Mouse (Mus musculus) liver, embryonic 15.5 days (tissue): ENCODE measurements around the gene Ttc23l. TPM values are rescaled to one million over a fixed set of nuclear protein-coding genes. Genes with fewer than 3 reads are reported as not detected.
"Not testable (repeated sequence)": the region's sequence is repeated elsewhere in the genome, so short reads cannot be mapped to it uniquely, and the experiment has no call there.

Experiments
- ATAC-seq: fragments of 200-750 bp; cut with Nextera tagmentation; 2 replicates; pipeline ENCODE4 v1.8.0; 2017; ENCODE audit warnings: moderate number of reproducible peaks, mild to moderate bottlenecking, moderate library complexity; ENCODE audit not compliant: insufficient read depth
- H3K27ac ChIP-seq: fragments of 300-500 bp; sonication (generic); replicated peaks from 2 replicates; pipeline ENCODE4 v1.5.1; 2015; ENCODE audit warnings: mild to moderate bottlenecking, inconsistent platforms
- H3K27me3 ChIP-seq: fragments of 300-500 bp; sonication (generic); 2 replicates; pipeline ENCODE4 v1.6.1; 2015; ENCODE audit warnings: mild to moderate bottlenecking, inconsistent platforms
- H3K36me3 ChIP-seq: fragments of 300-500 bp; sonication (generic); replicated peaks from 2 replicates; pipeline ENCODE4 v1.6.1; 2015; ENCODE audit warnings: moderate library complexity, mild to moderate bottlenecking, inconsistent platforms
- H3K4me1 ChIP-seq: fragments of 300-500 bp; sonication (generic); replicated peaks from 2 replicates; pipeline ENCODE4 v1.6.1; 2015; ENCODE audit warnings: inconsistent platforms
- H3K4me2 ChIP-seq: fragments of 300-500 bp; sonication (generic); 2 replicates; pipeline ENCODE4 v1.6.1; 2015; ENCODE audit warnings: moderate library complexity, mild to moderate bottlenecking, inconsistent platforms
- H3K4me3 ChIP-seq: fragments of 300-500 bp; sonication (generic); replicated peaks from 2 replicates; pipeline ENCODE4 v1.5.1; 2015; ENCODE audit warnings: mild to moderate bottlenecking, inconsistent platforms
- H3K9ac ChIP-seq: fragments of 300-500 bp; sonication (generic); 2 replicates; pipeline ENCODE4 v1.6.1; 2015; ENCODE audit warnings: moderate library complexity, mild to moderate bottlenecking, inconsistent platforms
- H3K9me3 ChIP-seq: fragments of 300-500 bp; sonication (generic); replicated peaks from 2 replicates; pipeline ENCODE4 v1.6.1; 2016; ENCODE audit warnings: inconsistent platforms
- WGBS: fragments of 180-500 bp; shearing (Covaris S2); methylation state at CpG from one replicate; pipeline ENCODE4 v1.1.7; 2015; ENCODE audit warnings: mixed read lengths; ENCODE audit not compliant: insufficient replicate concordance; 5-methylcytosine and 5-hydroxymethylcytosine counted together
- polyA plus RNA-seq: library from polyadenylated mRNA; unstranded; fragments of >200 nt; fragmentation: Nextera tagmentation; extraction: Ambion mirVana; gene quantifications from 2 replicates; pipeline ENCODE4 v1.2.1, GENCODE M21; 2015

Gene Ttc23l
- polyA plus RNA-seq, 1 experiment from 2014 or later = not detected

- Histone ChIP-seq H3K36me3 (no peaks in the 10 kb centered on the region), H3K4me3 (no peak overlapping the region), H3K9ac (no peak overlapping the region), H3K27me3 (no peaks in the 10 kb centered on the region), H3K9me3 (no peaks in the 10 kb centered on the region), H3K4me2 (no peak overlapping the region), H3K27ac (no peak overlapping the region), H3K4me1 (no peaks in the 10 kb centered on the region)
- WGBS = 60% methylated on average over 11 of the region's 11 CpGs
- ATAC-seq = no peak
Measured at GRCm38 (mm10) chr15:10506099-10506498, 52.4 kb downstream of the Ttc23l start.

DNA sequence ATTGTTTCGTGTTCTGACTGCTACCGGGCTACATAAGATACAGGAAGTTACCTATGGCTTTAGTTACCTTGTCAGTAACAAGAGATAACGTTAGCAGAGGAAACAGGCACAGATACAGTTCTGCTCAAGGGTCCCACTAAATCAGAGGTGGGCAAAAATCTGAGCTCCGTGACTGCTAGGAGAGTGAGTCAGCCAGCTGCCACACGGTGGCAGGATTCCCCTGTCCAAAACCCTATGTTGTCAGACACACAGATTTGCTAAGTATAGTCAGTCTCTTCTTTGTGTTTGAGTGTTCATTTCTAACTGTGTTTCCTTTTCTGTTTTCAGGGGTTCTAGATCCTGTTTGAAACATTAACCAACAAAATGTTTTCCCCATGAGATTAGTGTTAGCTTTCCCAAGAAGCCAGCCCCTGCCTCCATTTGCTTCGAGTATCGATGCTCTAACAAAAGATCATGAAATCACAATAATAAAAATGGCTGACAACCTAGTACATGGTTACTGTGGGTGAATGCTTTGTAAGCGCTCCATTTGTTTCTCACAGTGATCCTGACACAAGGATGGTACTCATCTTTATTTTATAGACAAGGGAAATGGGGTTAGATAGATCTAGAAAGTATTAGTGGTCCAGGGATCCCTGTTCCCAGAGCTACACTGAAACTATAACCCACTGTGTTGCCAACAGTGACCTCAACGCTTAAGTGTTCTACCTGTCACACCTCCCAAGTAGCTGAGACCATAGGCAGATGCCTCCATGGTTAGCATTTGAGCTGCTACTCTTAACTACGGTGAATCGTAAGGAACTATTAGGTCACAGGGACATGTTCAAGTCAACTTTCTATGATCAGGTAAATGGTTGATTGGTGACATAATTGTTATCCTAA, 57.4 kb downstream of the Ttc23l start:
- Histone ChIP-seq H3K9ac (no peak overlapping the region), H3K4me3 (no peak overlapping the region), H3K4me2 (no peak overlapping the region), H3K36me3 (peaks cover 3% of the 10 kb centered on the region), H3K9me3 (no peaks in the 10 kb centered on the region), H3K27ac (no peak overlapping the region), H3K4me1 (no peaks in the 10 kb centered on the region), H3K27me3 (no peaks in the 10 kb centered on the region)
- ATAC-seq = no peak
- WGBS = 46% methylated on average over 11 of the region's 11 CpGs

DNA sequence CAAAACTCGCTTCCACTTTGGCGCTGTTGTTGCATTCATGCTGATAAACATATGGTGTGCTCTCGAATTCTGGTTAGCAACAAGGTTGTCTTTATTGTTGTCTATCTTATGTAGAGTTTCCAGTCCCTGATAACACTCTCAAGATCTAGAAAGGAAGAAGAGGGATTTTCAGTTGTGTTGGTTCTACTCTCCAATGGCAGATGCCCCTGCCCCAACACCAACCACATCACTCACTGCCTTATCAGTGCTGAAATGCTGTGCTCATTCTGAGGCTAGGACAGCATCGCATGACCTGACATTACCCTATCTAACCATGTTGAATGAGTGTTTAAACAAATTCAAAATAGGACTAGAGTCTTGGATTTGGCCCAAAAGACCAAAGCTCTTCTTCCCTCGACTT, 58.4 kb downstream of the Ttc23l start:
- 42% methylated on average over 5 of the region's 5 CpGs for WGBS
- ATAC-seq = no peak
- H3K27me3 ChIP-seq = no peaks in the 10 kb centered on the region

DNA sequence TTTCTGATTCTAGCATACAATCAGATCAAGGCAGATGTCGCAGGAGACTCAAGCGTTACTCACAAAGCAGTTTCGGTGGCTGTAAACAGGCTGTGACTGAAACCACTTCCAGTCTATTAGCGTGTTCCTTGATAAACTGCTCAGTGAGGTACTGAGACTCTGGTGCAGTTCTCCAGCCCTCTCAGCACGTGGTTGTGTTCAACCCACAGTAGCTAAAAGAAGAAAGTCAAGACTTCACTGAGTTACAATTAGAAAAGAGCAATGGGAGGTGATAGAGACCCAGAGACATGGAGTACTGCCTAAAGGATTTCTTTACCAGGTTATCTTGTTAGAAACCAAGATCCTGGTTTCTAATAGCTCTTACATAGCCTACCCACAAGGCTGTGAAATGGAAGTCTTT, 58.9 kb downstream of the Ttc23l start:
- no peaks in the 10 kb centered on the region for H3K9me3 ChIP-seq
- peaks cover 7% of the 10 kb centered on the region for H3K36me3 ChIP-seq
- no peak overlapping the region for H3K4me2 ChIP-seq
- 56% methylated on average over 5 of the region's 5 CpGs for WGBS
- H3K27me3 ChIP-seq = no peaks in the 10 kb centered on the region
- H3K4me1 ChIP-seq = no peaks in the 10 kb centered on the region
- H3K4me3 ChIP-seq = no peak overlapping the region
- ATAC-seq = no peak
- no peak overlapping the region for H3K9ac ChIP-seq
- H3K27ac ChIP-seq = no peak overlapping the region

More for the DNA sequence above, 58.4 kb downstream of the Ttc23l start:
- H3K9ac ChIP-seq = no peak overlapping the region
- no peak overlapping the region for H3K27ac ChIP-seq
- H3K36me3 ChIP-seq = peaks cover 7% of the 10 kb centered on the region
- no peaks in the 10 kb centered on the region for H3K9me3 ChIP-seq
- H3K4me3 ChIP-seq = no peak overlapping the region
- H3K4me2 ChIP-seq = no peak overlapping the region
- H3K4me1 ChIP-seq = no peaks in the 10 kb centered on the region

DNA sequence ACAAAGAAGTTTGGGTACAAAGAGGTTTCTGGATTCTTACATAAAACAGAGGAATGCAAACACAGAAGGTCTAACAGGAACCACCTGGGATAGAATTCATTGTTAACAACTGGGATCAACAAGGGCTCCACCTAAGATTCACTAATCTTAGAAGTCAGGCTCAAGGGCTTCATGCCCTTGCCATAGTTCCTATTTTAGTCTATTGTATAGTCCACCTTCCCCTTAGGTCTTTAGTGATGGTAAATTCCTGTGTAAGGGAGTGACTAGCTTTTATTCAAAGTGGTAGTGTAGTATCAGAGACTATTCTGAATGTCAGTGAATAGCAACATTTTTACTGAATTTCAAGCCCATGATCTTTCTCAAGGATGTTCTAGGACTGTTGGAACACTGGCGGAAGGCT, 61.8 kb downstream of the Ttc23l start:
- not testable (repeated sequence) for H3K27me3 ChIP-seq, ATAC-seq, H3K4me3 ChIP-seq, H3K9me3 ChIP-seq, H3K4me2 ChIP-seq, H3K9ac ChIP-seq, H3K27ac ChIP-seq, H3K4me1 ChIP-seq
- 92% methylated on average over 1 of the region's 1 CpGs for WGBS
- H3K36me3 ChIP-seq = peaks cover 22% of the 10 kb centered on the region

- WGBS = 81% methylated on average over 11 of the region's 11 CpGs
- no peak overlapping the region for H3K9ac ChIP-seq
- H3K4me3 ChIP-seq = no peak overlapping the region
- no peak overlapping the region for H3K27ac ChIP-seq
- H3K9me3 ChIP-seq = no peaks in the 10 kb centered on the region
- no peaks in the 10 kb centered on the region for H3K27me3 ChIP-seq
- H3K4me2 ChIP-seq = no peak overlapping the region
- no peaks in the 10 kb centered on the region for H3K4me1 ChIP-seq
- peaks cover 26% of the 10 kb centered on the region for H3K36me3 ChIP-seq
- ATAC-seq = no peak
Measured at GRCm38 (mm10) chr15:10495944-10496343, 62.5 kb downstream of the Ttc23l start.

DNA sequence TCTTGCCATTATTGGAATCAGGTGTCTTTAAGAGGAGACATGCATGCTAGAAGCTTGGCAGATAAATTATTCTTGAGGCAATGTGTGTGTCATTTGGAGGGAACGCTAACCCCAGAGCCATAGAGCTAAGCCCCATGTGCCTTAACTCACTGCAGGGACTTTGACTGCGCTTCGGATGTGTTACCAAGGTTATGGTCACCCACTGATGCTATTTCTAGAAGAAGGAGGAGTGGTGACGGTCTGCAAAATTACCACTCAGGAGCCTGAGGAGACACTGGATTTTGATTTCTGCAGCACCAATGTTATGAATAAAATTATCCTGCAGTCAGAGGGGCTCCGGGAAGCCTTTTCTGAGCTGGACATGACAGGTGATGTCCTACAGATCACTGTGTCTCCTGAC, 68.4 kb downstream of the Ttc23l start:
- Histone ChIP-seq H3K4me3 (no peak overlapping the region), H3K36me3 (peaks cover 41% of the 10 kb centered on the region), H3K4me2 (no peak overlapping the region), H3K4me1 (peaks cover 12% of the 10 kb centered on the region), H3K9ac (no peak overlapping the region), H3K27me3 (no peaks in the 10 kb centered on the region), H3K9me3 (no peaks in the 10 kb centered on the region), H3K27ac (no peak overlapping the region)
- 87% methylated on average over 5 of the region's 5 CpGs for WGBS
- ATAC-seq = no peak

DNA sequence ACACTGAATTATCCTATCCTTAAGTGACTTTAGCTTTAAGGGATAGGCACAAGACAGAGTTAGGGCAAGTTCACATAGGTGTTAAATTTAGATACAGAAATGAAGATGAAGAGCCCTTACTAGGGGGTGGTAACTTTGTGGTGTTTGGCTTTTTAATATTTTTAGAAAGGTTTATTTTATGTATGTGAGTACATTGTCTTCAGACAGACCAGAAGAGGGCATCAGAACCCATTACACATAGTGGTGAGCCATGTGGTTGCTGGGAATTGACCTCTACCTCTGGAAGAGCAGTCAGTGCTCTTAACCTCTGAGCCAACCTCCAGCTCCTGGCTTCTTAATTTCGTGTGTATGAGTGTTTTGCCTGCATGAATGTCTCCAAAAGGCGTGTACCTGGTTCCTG, 71.2 kb downstream of the Ttc23l start:
- 38% methylated on average over 2 of the region's 2 CpGs for WGBS
- H3K27ac ChIP-seq = no peak overlapping the region
- H3K4me1 ChIP-seq = peaks cover 23% of the 10 kb centered on the region
- no peaks in the 10 kb centered on the region for H3K9me3 ChIP-seq
- H3K4me3 ChIP-seq = peak overlapping the region; percentile 79
- ATAC-seq = no peak
- H3K36me3 ChIP-seq = peaks cover 40% of the 10 kb centered on the region
- H3K9ac ChIP-seq = 0 out of 2 replicates have a peak overlapping the region, but pooled peaks have one; percentile 5
- no peaks in the 10 kb centered on the region for H3K27me3 ChIP-seq
- peak overlapping the region; percentile 80 for H3K4me2 ChIP-seq

- Histone ChIP-seq H3K9ac (peak overlapping the region; percentile 84), H3K4me2 (peak overlapping the region; percentile 80), H3K36me3 (peaks cover 40% of the 10 kb centered on the region), H3K9me3 (no peaks in the 10 kb centered on the region), H3K4me3 (peak overlapping the region; percentile 79), H3K27me3 (no peaks in the 10 kb centered on the region), H3K27ac (peak overlapping the region; percentile 72), H3K4me1 (peaks cover 23% of the 10 kb centered on the region)
- ATAC-seq = peak; percentile 45
- 1% methylated on average over 18 of the region's 18 CpGs for WGBS
Measured at GRCm38 (mm10) chr15:10486365-10486839, 72.1 kb downstream of the Ttc23l start.

DNA sequence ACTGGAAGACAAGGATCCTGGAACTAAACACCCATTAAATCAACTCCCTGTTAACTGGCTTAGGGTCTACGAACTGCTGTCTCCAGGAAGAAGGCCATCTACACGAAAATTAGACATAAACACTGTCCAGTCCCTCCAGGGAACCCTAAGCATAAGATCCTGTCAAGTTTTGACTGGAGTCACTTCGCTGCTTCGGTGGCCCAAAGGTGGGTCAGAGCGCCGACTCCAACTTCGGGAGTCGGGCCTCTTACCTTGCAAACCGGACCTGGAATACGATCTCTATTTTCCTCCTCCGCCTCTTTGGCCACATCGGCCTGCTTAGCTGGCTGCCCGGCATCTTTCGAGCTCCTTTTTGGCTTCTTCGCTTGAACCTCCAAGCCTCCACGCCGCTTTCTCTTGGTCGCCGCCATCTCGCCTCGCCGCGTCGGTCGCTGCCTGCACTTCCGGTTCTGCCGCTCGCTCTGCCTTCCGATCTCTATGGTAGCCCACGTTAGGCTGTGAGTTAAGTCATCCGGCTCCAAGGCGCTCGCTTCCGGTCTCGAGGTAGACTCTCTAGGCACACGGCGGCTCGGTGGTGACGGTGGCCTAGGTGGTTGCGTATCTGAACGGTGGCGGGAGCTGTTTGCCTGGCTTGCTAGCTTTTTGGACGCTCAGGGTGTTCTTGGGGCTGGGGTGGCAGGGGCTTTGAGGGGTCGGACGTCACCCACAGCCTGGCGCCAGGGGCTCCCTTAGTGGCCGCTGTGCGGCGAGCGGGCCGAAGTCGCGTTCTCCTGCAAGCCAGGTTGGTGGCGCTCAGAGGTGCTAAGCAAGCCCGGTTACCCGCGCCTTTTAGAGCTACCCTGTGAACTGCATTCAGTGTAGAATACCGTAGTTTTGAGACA, 72.7 kb downstream of the Ttc23l start, which contains the start of the genes Brix1 and Rad1:
Gene Brix1, minus strand, starts transcription at position 464 of the 881 bp plus-strand sequence.
Gene Rad1, plus strand, starts transcription at position 535 of the 881 bp plus-strand sequence.
- Histone ChIP-seq H3K9me3 (no peaks in the 10 kb centered on the region), H3K4me3 (peak within 1 kb of the TSS; percentile 79), H3K9ac (peak within 1 kb of the TSS; percentile 84), H3K27ac (peak within 1 kb of the TSS; percentile 72), H3K27me3 (no peaks in the 10 kb centered on the region), H3K4me1 (peaks cover 23% of the 10 kb centered on the region), H3K4me2 (peak within 1 kb of the TSS; percentile 80), H3K36me3 (peaks cover 41% of the 10 kb centered on the region)
- under 1% methylated on average over 58 of the region's 58 CpGs for WGBS
- ATAC-seq = peak; percentile 100

DNA sequence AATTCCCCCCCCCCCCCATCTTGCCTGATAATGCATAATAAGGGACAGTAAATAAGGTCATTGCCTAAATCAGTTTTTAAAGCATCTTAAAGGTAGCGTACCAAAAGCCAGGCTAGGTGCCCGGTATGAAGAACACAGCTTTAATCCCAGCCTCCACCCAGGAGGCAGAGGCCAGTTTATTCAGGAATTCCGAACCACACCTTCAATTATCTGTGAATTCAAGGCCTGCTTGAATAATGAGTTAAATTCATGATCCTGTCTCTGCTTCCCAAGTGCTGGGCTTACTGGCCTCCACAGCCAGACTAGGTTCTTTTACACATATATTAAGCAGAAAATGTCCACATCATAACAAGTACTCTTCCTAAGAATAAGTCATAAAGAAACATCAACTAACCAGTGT, 87.5 kb downstream of the Ttc23l start:
- Histone ChIP-seq H3K4me1 (peaks cover 28% of the 10 kb centered on the region), H3K9me3 (no peaks in the 10 kb centered on the region), H3K36me3 (peaks cover 10% of the 10 kb centered on the region), H3K27me3 (no peaks in the 10 kb centered on the region), H3K9ac (peak overlapping the region; percentile 72; the same call in 1 of the 2 replicates), H3K4me2 (peak overlapping the region; percentile 98), H3K27ac (peak overlapping the region; percentile 41; the same call in 1 of the 2 replicates), H3K4me3 (peak overlapping the region; percentile 76)
- ATAC-seq = no peak
- 39% methylated on average over 3 of the region's 3 CpGs for WGBS
